Mouse (Mus musculus): ENCODE measurements around the gene Tex44. TPM values are rescaled to one million over a fixed set of nuclear protein-coding genes. Genes with fewer than 3 reads are reported as not detected.

Gene Tex44
- polyA plus RNA-seq (2015; fragmentation: Nextera tagmentation; extraction: Ambion mirVana): not detected in 2 replicates

DNA sequence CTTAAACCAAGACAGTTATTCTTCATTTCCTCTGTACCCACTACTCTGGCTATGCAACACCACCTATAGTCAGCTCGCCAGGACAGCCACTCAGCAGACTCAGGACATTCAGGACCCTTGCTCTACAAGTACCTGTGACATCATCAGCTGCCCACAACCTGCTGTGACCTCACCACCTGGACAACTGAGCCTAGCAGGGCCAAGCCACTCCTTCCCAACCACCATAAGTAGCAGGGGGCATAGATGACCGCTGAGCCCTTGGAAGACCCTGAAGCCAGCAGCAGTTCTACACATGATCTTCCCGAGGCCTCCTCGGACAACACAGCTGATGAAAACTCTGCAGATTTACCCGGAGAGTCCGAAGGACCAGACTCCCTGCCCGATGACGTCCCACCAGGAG is at the start of gene Tex44, which contains the start of gene Nmur1:
Gene Tex44 (plus strand): TSS at position 202 of the 400 bp plus-strand sequence.
Gene Nmur1 (minus strand): TSS at position 101 of the 400 bp plus-strand sequence.
- H3K9ac ChIP-seq: no peak within 1 kb of the TSS
- no peak for ATAC-seq
- H3K4me1 ChIP-seq: peaks cover 18% of the 10 kb centered on the region
- no peaks in the 10 kb centered on the region for H3K27me3 ChIP-seq
- no peaks in the 10 kb centered on the region for H3K9me3 ChIP-seq (replicated peaks)
- no peak within 1 kb of the TSS for H3K4me3 ChIP-seq
- WGBS: 93% methylated on average over 8 of the region's 8 CpGs
- no peaks in the 10 kb centered on the region for H3K36me3 ChIP-seq (ENCODE audit: poor library complexity, severe bottlenecking)
- H3K27ac ChIP-seq: peak within 1 kb of the TSS; percentile 46; the same call in 1 of the 2 replicates
- 0 out of 2 replicates have a peak within 1 kb of the TSS, but pooled peaks have one; percentile 1 for H3K4me2 ChIP-seq

GRCm38 (mm10) chr1:86376354-86376753 is 49.8 kb upstream of the Tex44 start:
- no peak overlapping the region for H3K9ac ChIP-seq
- ATAC-seq: no peak

DNA sequence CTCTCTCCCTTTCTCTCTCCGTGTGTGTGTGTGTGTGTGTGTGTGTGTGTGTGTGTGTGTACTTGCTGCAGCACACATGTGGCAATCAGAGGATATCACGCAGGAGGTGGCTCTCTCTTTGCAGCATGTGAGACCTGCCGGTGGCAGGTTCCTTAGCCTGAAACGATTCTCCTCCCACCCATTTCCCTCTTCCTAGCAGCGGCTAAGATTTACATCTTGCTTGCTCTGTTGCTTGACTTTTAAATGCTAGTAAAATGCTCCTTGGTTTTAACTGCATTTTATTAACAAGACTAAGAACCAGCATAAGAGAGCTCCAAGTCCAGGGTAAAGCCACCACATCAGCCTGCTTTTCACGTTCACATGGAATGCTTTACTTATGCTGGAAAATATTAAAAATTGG is 47.5 kb upstream of the Tex44 start:
- Histone ChIP-seq H3K27ac (no peak overlapping the region), H3K27me3 (no peaks in the 10 kb centered on the region), H3K4me3 (no peak overlapping the region), H3K9me3 (replicated peaks) (no peaks in the 10 kb centered on the region), H3K4me1 (peaks cover 3% of the 10 kb centered on the region; the same call in 1 of the 2 replicates), H3K9ac (no peak overlapping the region), H3K4me2 (no peak overlapping the region), H3K36me3 (ENCODE audit: poor library complexity, severe bottlenecking) (no peaks in the 10 kb centered on the region)
- ATAC-seq: no peak
- 81% methylated on average over 5 of the region's 6 CpGs for WGBS

More at GRCm38 (mm10) chr1:86376354-86376753, 49.8 kb upstream of the Tex44 start:
- 84% methylated on average over 5 of the region's 5 CpGs for WGBS
- no peaks in the 10 kb centered on the region for H3K27me3 ChIP-seq
- H3K36me3 ChIP-seq (ENCODE audit: poor library complexity, severe bottlenecking): no peaks in the 10 kb centered on the region
- no peak overlapping the region for H3K4me2 ChIP-seq
- no peak overlapping the region for H3K27ac ChIP-seq
- H3K4me1 ChIP-seq: peaks cover 3% of the 10 kb centered on the region; the same call in 1 of the 2 replicates
- H3K9me3 ChIP-seq (replicated peaks): no peaks in the 10 kb centered on the region
- H3K4me3 ChIP-seq: no peak overlapping the region

DNA sequence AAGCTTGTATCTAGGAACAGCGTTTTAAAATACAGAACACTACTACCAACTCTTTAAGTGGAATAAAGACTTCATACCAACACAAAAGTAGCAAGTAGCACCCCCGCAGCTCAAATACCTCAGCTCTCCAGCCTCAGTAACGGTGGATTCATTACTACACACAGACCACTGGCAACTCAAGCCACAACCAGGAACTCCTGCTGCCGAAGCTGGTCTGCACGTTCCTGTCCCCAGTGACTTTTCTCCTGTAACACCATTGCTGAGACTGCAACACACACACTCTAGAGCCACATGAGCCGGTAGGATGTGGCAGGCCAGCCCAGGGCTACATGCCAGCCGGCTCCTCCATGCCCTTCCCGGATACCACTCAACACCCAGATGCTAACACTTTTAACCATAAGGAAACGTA is 47.0 kb upstream of the Tex44 start:
- no peak overlapping the region for H3K4me3 ChIP-seq
- no peak overlapping the region; the same call in 1 of the 2 replicates for H3K9ac ChIP-seq
- H3K4me1 ChIP-seq: peaks cover 3% of the 10 kb centered on the region; the same call in 1 of the 2 replicates
- H3K27ac ChIP-seq: no peak overlapping the region
- no peak for ATAC-seq
- no peaks in the 10 kb centered on the region for H3K9me3 ChIP-seq (replicated peaks)
- H3K36me3 ChIP-seq (ENCODE audit: poor library complexity, severe bottlenecking): no peaks in the 10 kb centered on the region
- no peaks in the 10 kb centered on the region for H3K27me3 ChIP-seq
- H3K4me2 ChIP-seq: no peak overlapping the region
- 78% methylated on average over 9 of the region's 9 CpGs for WGBS

- WGBS: 42% methylated on average over 13 of the region's 13 CpGs
- no peak overlapping the region for H3K27ac ChIP-seq
- no peaks in the 10 kb centered on the region for H3K9me3 ChIP-seq (replicated peaks)
- H3K4me2 ChIP-seq: no peak overlapping the region
- H3K4me1 ChIP-seq: peaks cover 3% of the 10 kb centered on the region; the same call in 1 of the 2 replicates
- ATAC-seq: no peak
- H3K27me3 ChIP-seq: no peaks in the 10 kb centered on the region
- no peak overlapping the region for H3K4me3 ChIP-seq
- no peaks in the 10 kb centered on the region for H3K36me3 ChIP-seq (ENCODE audit: poor library complexity, severe bottlenecking)
- H3K9ac ChIP-seq: no peak overlapping the region
Measured at GRCm38 (mm10) chr1:86381027-86381426, 45.1 kb upstream of the Tex44 start.

DNA sequence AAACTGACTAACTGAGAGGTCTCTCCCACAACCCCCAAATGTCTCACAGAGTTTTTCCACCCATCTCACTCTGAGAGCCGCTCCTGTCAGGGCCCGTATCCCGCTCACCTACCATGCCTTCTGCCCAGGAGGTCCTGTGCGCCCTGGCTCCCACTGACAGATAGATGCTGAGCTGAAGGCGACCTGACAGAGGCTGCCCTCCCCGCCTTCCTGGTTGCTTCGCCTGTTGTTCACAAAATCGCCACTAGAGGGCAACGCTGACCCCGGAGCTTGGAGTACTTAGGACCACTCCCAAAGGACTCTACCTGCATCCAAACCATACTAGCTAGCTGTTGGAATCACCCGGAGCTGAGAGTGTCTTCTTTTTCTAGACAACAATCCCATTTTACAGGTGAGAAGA is 36.9 kb upstream of the Tex44 start:
- no peaks in the 10 kb centered on the region for H3K36me3 ChIP-seq (ENCODE audit: poor library complexity, severe bottlenecking)
- peak; percentile 38; the same call in 1 of the 2 replicates for ATAC-seq
- no peak overlapping the region for H3K4me3 ChIP-seq
- H3K9me3 ChIP-seq (replicated peaks): no peaks in the 10 kb centered on the region
- no peaks in the 10 kb centered on the region for H3K27me3 ChIP-seq
- no peak overlapping the region for H3K9ac ChIP-seq
- H3K4me2 ChIP-seq: no peak overlapping the region
- WGBS: 5% methylated on average over 11 of the region's 11 CpGs
- H3K4me1 ChIP-seq: no peaks in the 10 kb centered on the region
- H3K27ac ChIP-seq: no peak overlapping the region

DNA sequence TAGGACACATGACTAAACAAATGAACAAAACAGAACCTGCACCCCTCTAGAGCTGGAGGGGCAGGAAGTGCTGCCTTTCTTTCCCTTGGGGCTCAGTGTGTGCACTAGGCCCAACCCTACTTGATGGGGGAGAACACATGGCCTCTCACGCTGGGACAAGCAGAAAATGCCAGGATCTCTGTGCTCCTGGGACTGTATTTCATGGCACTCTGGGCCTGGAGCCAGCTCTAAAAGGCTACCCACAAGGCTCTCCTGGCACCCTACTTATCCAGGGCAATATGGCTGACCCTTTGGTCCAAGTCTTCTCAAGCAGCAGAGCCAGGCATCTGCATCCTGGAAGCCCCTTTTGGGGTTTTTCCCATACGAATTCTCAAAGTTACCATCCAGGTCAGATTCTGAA is 34.7 kb upstream of the Tex44 start:
- ATAC-seq: no peak
- no peaks in the 10 kb centered on the region for H3K27me3 ChIP-seq
- no peak overlapping the region for H3K4me2 ChIP-seq
- no peaks in the 10 kb centered on the region for H3K4me1 ChIP-seq
- H3K4me3 ChIP-seq: no peak overlapping the region
- H3K36me3 ChIP-seq (ENCODE audit: poor library complexity, severe bottlenecking): no peaks in the 10 kb centered on the region
- WGBS: 73% methylated on average over 2 of the region's 2 CpGs
- no peak overlapping the region for H3K9ac ChIP-seq
- no peaks in the 10 kb centered on the region for H3K9me3 ChIP-seq (replicated peaks)
- no peak overlapping the region for H3K27ac ChIP-seq

- no peaks in the 10 kb centered on the region for H3K4me1 ChIP-seq
- ATAC-seq: no peak
- H3K9me3 ChIP-seq (replicated peaks): no peaks in the 10 kb centered on the region
- H3K4me3 ChIP-seq: no peak overlapping the region
- no peaks in the 10 kb centered on the region for H3K36me3 ChIP-seq (ENCODE audit: poor library complexity, severe bottlenecking)
- no peak overlapping the region for H3K4me2 ChIP-seq
- H3K27ac ChIP-seq: no peak overlapping the region
- 86% methylated on average over 3 of the region's 3 CpGs for WGBS
- no peak overlapping the region for H3K9ac ChIP-seq
- no peaks in the 10 kb centered on the region for H3K27me3 ChIP-seq
Measured at GRCm38 (mm10) chr1:86393219-86393618, 32.9 kb upstream of the Tex44 start.

- H3K4me2 ChIP-seq: no peak overlapping the region
- H3K9me3 ChIP-seq (replicated peaks): no peaks in the 10 kb centered on the region
- no peak overlapping the region for H3K27ac ChIP-seq
- WGBS: 91% methylated on average over 3 of the region's 3 CpGs
- H3K36me3 ChIP-seq (ENCODE audit: poor library complexity, severe bottlenecking): no peaks in the 10 kb centered on the region
- no peaks in the 10 kb centered on the region for H3K27me3 ChIP-seq
- no peak for ATAC-seq
- no peak overlapping the region for H3K9ac ChIP-seq
- H3K4me3 ChIP-seq: no peak overlapping the region
- no peaks in the 10 kb centered on the region for H3K4me1 ChIP-seq
Measured at GRCm38 (mm10) chr1:86394246-86394645, 31.9 kb upstream of the Tex44 start.

DNA sequence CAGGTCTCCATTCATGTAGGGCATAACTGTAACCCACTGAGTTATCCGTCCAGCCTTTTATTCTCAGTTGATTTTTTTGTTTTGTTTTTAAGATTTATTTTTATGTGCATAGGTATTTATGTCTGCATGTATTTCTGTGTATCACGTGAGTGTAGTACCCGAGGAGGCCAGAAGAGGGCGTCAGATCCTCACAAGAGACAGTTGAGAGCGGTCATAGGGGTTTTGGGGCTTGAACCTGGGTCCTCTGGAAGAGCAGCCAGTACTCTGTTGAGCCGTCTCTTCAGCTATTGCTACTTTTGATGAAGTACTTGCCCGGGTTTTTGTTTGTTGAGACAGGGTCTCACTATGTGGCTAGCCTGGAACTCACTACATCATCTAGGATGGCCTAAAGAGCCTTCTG is 30.2 kb upstream of the Tex44 start:
- Histone ChIP-seq H3K9me3 (replicated peaks) (no peaks in the 10 kb centered on the region), H3K4me3 (no peak overlapping the region), H3K9ac (no peak overlapping the region), H3K4me2 (no peak overlapping the region), H3K27me3 (no peaks in the 10 kb centered on the region), H3K36me3 (ENCODE audit: poor library complexity, severe bottlenecking) (no peaks in the 10 kb centered on the region), H3K4me1 (no peaks in the 10 kb centered on the region), H3K27ac (no peak overlapping the region)
- ATAC-seq: no peak
- 76% methylated on average over 7 of the region's 7 CpGs for WGBS

- 86% methylated on average over 8 of the region's 8 CpGs for WGBS
- no peak for ATAC-seq
Measured at GRCm38 (mm10) chr1:86397621-86398020, 28.5 kb upstream of the Tex44 start.

DNA sequence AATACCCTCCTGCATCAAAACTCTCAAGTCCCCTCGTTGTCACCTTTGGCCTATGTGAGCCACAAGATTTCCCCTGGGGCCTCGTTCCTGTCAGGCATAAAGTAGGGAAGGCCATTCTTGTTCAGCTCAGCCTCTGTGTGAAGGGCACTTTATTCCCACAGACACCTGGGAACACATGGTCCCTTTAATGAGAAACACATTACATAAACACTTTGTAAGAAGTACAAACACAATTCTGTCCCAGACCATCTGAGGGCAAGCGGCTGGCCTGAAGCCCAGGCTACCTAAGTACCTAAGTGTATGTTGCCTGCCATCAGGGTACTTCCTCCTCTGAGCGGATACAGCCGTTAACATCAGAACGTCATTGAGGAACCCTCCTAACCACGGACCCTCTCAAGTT is 27.9 kb upstream of the Tex44 start:
- Histone ChIP-seq H3K36me3 (ENCODE audit: poor library complexity, severe bottlenecking) (no peaks in the 10 kb centered on the region), H3K9ac (no peak overlapping the region), H3K9me3 (replicated peaks) (no peaks in the 10 kb centered on the region), H3K4me2 (no peak overlapping the region), H3K27me3 (no peaks in the 10 kb centered on the region), H3K27ac (no peak overlapping the region), H3K4me1 (no peaks in the 10 kb centered on the region), H3K4me3 (no peak overlapping the region)
- ATAC-seq: no peak
- 78% methylated on average over 7 of the region's 7 CpGs for WGBS

More at GRCm38 (mm10) chr1:86397621-86398020, 28.5 kb upstream of the Tex44 start:
- Histone ChIP-seq H3K27me3 (no peaks in the 10 kb centered on the region), H3K4me1 (no peaks in the 10 kb centered on the region), H3K27ac (no peak overlapping the region), H3K9me3 (replicated peaks) (no peaks in the 10 kb centered on the region), H3K4me2 (no peak overlapping the region), H3K9ac (no peak overlapping the region), H3K36me3 (ENCODE audit: poor library complexity, severe bottlenecking) (no peaks in the 10 kb centered on the region), H3K4me3 (no peak overlapping the region)

GRCm38 (mm10) chr1:86399322-86399721 is 26.8 kb upstream of the Tex44 start:
- Histone ChIP-seq H3K9me3 (replicated peaks) (no peaks in the 10 kb centered on the region), H3K4me3 (no peak overlapping the region), H3K36me3 (ENCODE audit: poor library complexity, severe bottlenecking) (no peaks in the 10 kb centered on the region), H3K4me2 (no peak overlapping the region), H3K9ac (no peak overlapping the region), H3K4me1 (no peaks in the 10 kb centered on the region), H3K27ac (no peak overlapping the region), H3K27me3 (no peaks in the 10 kb centered on the region)
- no peak for ATAC-seq
- 85% methylated on average over 3 of the region's 3 CpGs for WGBS

Data from forebrain, embryonic 13.5 days (tissue).